Mouse (Mus musculus) liver, postnatal 0 days (tissue): ENCODE data around the gene Letm1.

Experiments used
- CTCF ChIP-seq: sonication (generic); IDR thresholded peaks from 2 replicates; pipeline ENCODE4 v1.5.1; 2016; ENCODE audit warnings: antibody characterized with exemption, low read depth
- EP300 ChIP-seq: IDR thresholded peaks from 2 replicates; pipeline ENCODE4 v1.6.1; 2016; ENCODE audit warnings: antibody characterized with exemption, low read depth, mild to moderate bottlenecking

DNA sequence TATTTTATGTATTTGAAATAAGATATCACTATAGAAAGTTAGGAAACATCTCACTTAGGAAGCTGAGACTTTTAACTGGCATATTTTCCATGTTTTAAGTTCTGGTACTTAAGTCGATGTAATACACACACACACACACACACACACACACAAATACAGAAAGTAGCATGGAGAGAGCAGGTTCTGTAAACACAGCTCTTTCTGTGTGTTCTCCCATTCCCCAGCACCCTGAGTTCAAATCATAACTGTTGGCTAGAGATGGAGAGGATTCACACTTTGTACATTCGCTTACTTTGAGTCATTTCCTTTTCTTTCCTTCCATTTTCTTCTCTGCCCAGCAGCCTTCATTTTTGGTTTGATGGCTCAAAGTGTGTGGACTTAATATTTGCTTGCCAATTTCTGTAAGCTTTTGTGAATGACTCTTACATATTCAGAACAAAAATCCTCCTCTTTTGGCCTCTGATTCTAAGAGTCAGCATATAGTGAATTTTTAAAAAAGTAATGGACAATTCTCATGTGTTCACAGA is 39.3 kb upstream of the Letm1 start:
- TF ChIP-seq CTCF (no peak), EP300 (no peak)
